Mouse (Mus musculus): ENCODE data around the gene Mical2. TPM values are rescaled to one million over a fixed set of nuclear protein-coding genes. Genes with fewer than 3 reads are reported as not detected.

The Mical2 gene
- polyA plus RNA-seq, 1 experiment from 2014 or later = 1.2 TPM

GRCm38 (mm10) chr7:112216720-112217119 is 8.9 kb upstream of the Mical2 start:
- Histone ChIP-seq H3K27ac (no peak overlapping the region), H3K36me3 (no peaks in the 10 kb centered on the region), H3K27me3 (ENCODE audit: insufficient read depth, poor library complexity, severe bottlenecking) (peaks cover 3% of the 10 kb centered on the region; the same call in 1 of the 2 replicates), H3K4me1 (replicated peaks) (peaks cover 10% of the 10 kb centered on the region), H3K4me3 (no peak overlapping the region), H3K9me3 (0 out of 2 replicates have a peak, but pooled peaks cover 4% of the 10 kb centered on the region)
- 73% methylated on average over 5 of the region's 5 CpGs for WGBS
- DNase-seq (ENCODE audit: low spot score) = no peak

GRCm38 (mm10) chr7:112217208-112217607 is 8.4 kb upstream of the Mical2 start:
- Histone ChIP-seq H3K27me3 (ENCODE audit: insufficient read depth, poor library complexity, severe bottlenecking) (peaks cover 8% of the 10 kb centered on the region; the same call in 1 of the 2 replicates), H3K27ac (no peak overlapping the region), H3K9me3 (0 out of 2 replicates have a peak, but pooled peaks cover 4% of the 10 kb centered on the region), H3K4me3 (no peak overlapping the region), H3K36me3 (no peaks in the 10 kb centered on the region), H3K4me1 (replicated peaks) (peaks cover 10% of the 10 kb centered on the region)
- WGBS = 66% methylated on average over 6 of the region's 6 CpGs
- DNase-seq (ENCODE audit: low spot score) = no peak

- Histone ChIP-seq H3K9me3 (0 out of 2 replicates have a peak, but pooled peaks cover 4% of the 10 kb centered on the region), H3K4me3 (no peak overlapping the region), H3K4me1 (replicated peaks) (peaks cover 24% of the 10 kb centered on the region), H3K27me3 (ENCODE audit: insufficient read depth, poor library complexity, severe bottlenecking) (peaks cover 61% of the 10 kb centered on the region), H3K27ac (no peak overlapping the region), H3K36me3 (no peaks in the 10 kb centered on the region)
- no peak for DNase-seq (ENCODE audit: low spot score)
- 64% methylated on average over 7 of the region's 7 CpGs for WGBS
Observed at GRCm38 (mm10) chr7:112222733-112223524, 2.7 kb upstream of the Mical2 start.

- no peak for DNase-seq (ENCODE audit: low spot score)
- Histone ChIP-seq H3K27ac (no peak overlapping the region), H3K4me1 (replicated peaks) (peaks cover 24% of the 10 kb centered on the region), H3K9me3 (0 out of 2 replicates have a peak, but pooled peaks cover 4% of the 10 kb centered on the region), H3K36me3 (no peaks in the 10 kb centered on the region), H3K4me3 (no peak overlapping the region), H3K27me3 (ENCODE audit: insufficient read depth, poor library complexity, severe bottlenecking) (peaks cover 67% of the 10 kb centered on the region)
- WGBS = 71% methylated on average over 12 of the region's 12 CpGs
Observed at GRCm38 (mm10) chr7:112224854-112225253, 802 bp upstream of the Mical2 start.

- peak; percentile 66 for DNase-seq (ENCODE audit: low spot score)
- Histone ChIP-seq H3K27me3 (ENCODE audit: insufficient read depth, poor library complexity, severe bottlenecking) (peaks cover 67% of the 10 kb centered on the region), H3K36me3 (no peaks in the 10 kb centered on the region), H3K9me3 (no peaks in the 10 kb centered on the region), H3K4me1 (replicated peaks) (peaks cover 24% of the 10 kb centered on the region), H3K4me3 (peak overlapping the region; percentile 66), H3K27ac (no peak overlapping the region)
- WGBS = 3% methylated on average over 24 of the region's 24 CpGs
Observed at GRCm38 (mm10) chr7:112226446-112227265, 1.0 kb downstream of the Mical2 start.

- WGBS = 13% methylated on average over 6 of the region's 6 CpGs
- Histone ChIP-seq H3K27ac (no peak overlapping the region), H3K4me1 (replicated peaks) (peaks cover 24% of the 10 kb centered on the region), H3K9me3 (no peaks in the 10 kb centered on the region), H3K36me3 (no peaks in the 10 kb centered on the region), H3K4me3 (peak overlapping the region; percentile 66), H3K27me3 (ENCODE audit: insufficient read depth, poor library complexity, severe bottlenecking) (peaks cover 62% of the 10 kb centered on the region)
- no peak for DNase-seq (ENCODE audit: low spot score)
Observed at GRCm38 (mm10) chr7:112227266-112227562, 1.6 kb downstream of the Mical2 start.

GRCm38 (mm10) chr7:112228827-112229498 is 3.3 kb downstream of the Mical2 start:
- Histone ChIP-seq H3K27ac (no peak overlapping the region), H3K4me3 (no peak overlapping the region), H3K36me3 (no peaks in the 10 kb centered on the region), H3K9me3 (no peaks in the 10 kb centered on the region), H3K4me1 (replicated peaks) (peaks cover 35% of the 10 kb centered on the region), H3K27me3 (ENCODE audit: insufficient read depth, poor library complexity, severe bottlenecking) (peaks cover 45% of the 10 kb centered on the region)
- 72% methylated on average over 20 of the region's 20 CpGs for WGBS
- DNase-seq (ENCODE audit: low spot score) = peak; percentile 23

- H3K27ac ChIP-seq = no peak overlapping the region
- DNase-seq (ENCODE audit: low spot score) = no peak
- peaks cover 27% of the 10 kb centered on the region for H3K4me1 ChIP-seq (replicated peaks)
- H3K9me3 ChIP-seq = no peaks in the 10 kb centered on the region
- peaks cover 18% of the 10 kb centered on the region for H3K27me3 ChIP-seq (ENCODE audit: insufficient read depth, poor library complexity, severe bottlenecking)
- WGBS = 83% methylated on average over 7 of the region's 7 CpGs
- no peaks in the 10 kb centered on the region for H3K36me3 ChIP-seq
- H3K4me3 ChIP-seq = no peak overlapping the region
Observed at GRCm38 (mm10) chr7:112231731-112232130, 6.1 kb downstream of the Mical2 start.

GRCm38 (mm10) chr7:112233345-112234005 is 7.8 kb downstream of the Mical2 start:
- Histone ChIP-seq H3K9me3 (no peaks in the 10 kb centered on the region), H3K27me3 (ENCODE audit: insufficient read depth, poor library complexity, severe bottlenecking) (peaks cover 2% of the 10 kb centered on the region), H3K27ac (0 out of 2 replicates have a peak overlapping the region, but pooled peaks have one; percentile 36), H3K4me1 (replicated peaks) (peaks cover 28% of the 10 kb centered on the region), H3K4me3 (no peak overlapping the region), H3K36me3 (no peaks in the 10 kb centered on the region)
- peak; percentile 52 for DNase-seq (ENCODE audit: low spot score)
- WGBS = 42% methylated on average over 7 of the region's 7 CpGs

GRCm38 (mm10) chr7:112234410-112234809 is 8.8 kb downstream of the Mical2 start:
- Histone ChIP-seq H3K36me3 (no peaks in the 10 kb centered on the region), H3K4me3 (no peak overlapping the region), H3K27me3 (ENCODE audit: insufficient read depth, poor library complexity, severe bottlenecking) (no peaks in the 10 kb centered on the region; the same call in 1 of the 2 replicates), H3K27ac (no peak overlapping the region), H3K9me3 (no peaks in the 10 kb centered on the region), H3K4me1 (replicated peaks) (peaks cover 29% of the 10 kb centered on the region)
- 69% methylated on average over 4 of the region's 4 CpGs for WGBS
- DNase-seq (ENCODE audit: low spot score) = no peak

- DNase-seq (ENCODE audit: low spot score) = no peak
- H3K9me3 ChIP-seq = no peaks in the 10 kb centered on the region
Observed at GRCm38 (mm10) chr7:112235493-112235892, 9.8 kb downstream of the Mical2 start.

GRCm38 (mm10) chr7:112237211-112237610 is 11.6 kb downstream of the Mical2 start:
- H3K9me3 ChIP-seq = no peaks in the 10 kb centered on the region
- no peak for DNase-seq (ENCODE audit: low spot score)
- no peak overlapping the region for H3K4me3 ChIP-seq
- H3K27me3 ChIP-seq (ENCODE audit: insufficient read depth, poor library complexity, severe bottlenecking) = no peaks in the 10 kb centered on the region
- 90% methylated on average over 7 of the region's 7 CpGs for WGBS
- H3K36me3 ChIP-seq = no peaks in the 10 kb centered on the region
- no peak overlapping the region for H3K27ac ChIP-seq
- H3K4me1 ChIP-seq (replicated peaks) = peaks cover 36% of the 10 kb centered on the region

More at GRCm38 (mm10) chr7:112235493-112235892, 9.8 kb downstream of the Mical2 start:
- H3K36me3 ChIP-seq = no peaks in the 10 kb centered on the region
- no peak overlapping the region for H3K4me3 ChIP-seq
- WGBS = 75% methylated on average over 4 of the region's 4 CpGs
- peaks cover 29% of the 10 kb centered on the region for H3K4me1 ChIP-seq (replicated peaks)
- H3K27me3 ChIP-seq (ENCODE audit: insufficient read depth, poor library complexity, severe bottlenecking) = no peaks in the 10 kb centered on the region; the same call in 1 of the 2 replicates
- no peak overlapping the region for H3K27ac ChIP-seq
